Mouse (Mus musculus) liver, embryonic 16.5 days (tissue): Measurements from ENCODE around the gene Dbx2. TPM values are rescaled to one million over a fixed set of nuclear protein-coding genes. Genes with fewer than 3 reads are reported as not detected.

Source experiments
- ATAC-seq: fragments of 200-750 bp; cut with Nextera tagmentation; 2 replicates; pipeline ENCODE4 v1.8.0; 2017; ENCODE audit warnings: low read depth, mild to moderate bottlenecking, moderate number of reproducible peaks, moderate library complexity
- H3K27ac ChIP-seq: fragments of 300-500 bp; sonication (generic); 2 replicates; pipeline ENCODE4 v1.5.1; 2014; ENCODE audit warnings: mild to moderate bottlenecking, low read length
- H3K27me3 ChIP-seq: fragments of 300-500 bp; sonication (generic); 2 replicates; pipeline ENCODE4 v1.6.1; 2014; ENCODE audit warnings: low read depth, low read length, mixed read lengths; ENCODE audit not compliant: control insufficient read depth, insufficient read depth
- H3K36me3 ChIP-seq: fragments of 300-500 bp; sonication (generic); 2 replicates; pipeline ENCODE4 v1.6.1; 2014; ENCODE audit warnings: mild to moderate bottlenecking; ENCODE audit not compliant: control insufficient read depth, insufficient read depth
- H3K4me1 ChIP-seq: fragments of 300-500 bp; sonication (generic); 2 replicates; pipeline ENCODE4 v1.6.1; 2014; ENCODE audit warnings: low read depth, low read length, mixed read lengths; ENCODE audit not compliant: control insufficient read depth
- H3K4me2 ChIP-seq: fragments of 300-500 bp; sonication (generic); 2 replicates; pipeline ENCODE4 v1.6.1; 2014; ENCODE audit warnings: low read depth, low read length, mixed read lengths
- H3K4me3 ChIP-seq: fragments of 300-500 bp; sonication (generic); 2 replicates; pipeline ENCODE4 v1.5.1; 2014; ENCODE audit warnings: low read depth, mild to moderate bottlenecking, low read length
- H3K9ac ChIP-seq: fragments of 300-500 bp; sonication (generic); 2 replicates; pipeline ENCODE4 v1.6.1; 2014; ENCODE audit warnings: low read depth, low read length
- H3K9me3 ChIP-seq: fragments of 300-500 bp; sonication (generic); replicated peaks from 2 replicates; pipeline ENCODE4 v1.6.1; 2016; ENCODE audit warnings: low read length; ENCODE audit not compliant: control insufficient read depth
- WGBS: fragments of 180-500 bp; shearing (Covaris S2); extraction: QIAGEN DNeasy Blood & Tissue Kit; methylation state at CpG from one replicate; pipeline ENCODE4 v1.1.7; 2014; ENCODE audit not compliant: insufficient replicate concordance; 5-methylcytosine and 5-hydroxymethylcytosine counted together
- polyA plus RNA-seq: library from polyadenylated mRNA; unstranded; fragments of >200 nt; fragmentation: Nextera tagmentation; extraction: Ambion mirVana; gene quantifications from 2 replicates; pipeline ENCODE4 v1.2.1, GENCODE M21; 2015

Gene Dbx2
- polyA plus RNA-seq, 1 experiment from 2014 or later, result not detected

- Histone ChIP-seq H3K36me3 (no peaks in the 10 kb centered on the region), H3K4me1 (no peaks in the 10 kb centered on the region; the same call in 1 of the 2 replicates), H3K27ac (no peak overlapping the region), H3K4me3 (no peak overlapping the region), H3K9ac (no peak overlapping the region), H3K9me3 (no peaks in the 10 kb centered on the region), H3K4me2 (no peak overlapping the region), H3K27me3 (no peaks in the 10 kb centered on the region)
- WGBS, result 70% methylated on average over 2 of the region's 2 CpGs
- ATAC-seq, result no peak
These were observed 19.4 kb upstream of the Dbx2 start for GRCm38 (mm10) chr15:95675176-95675575.

- no peak for ATAC-seq
- H3K9ac ChIP-seq, result no peak overlapping the region
- no peak overlapping the region for H3K4me2 ChIP-seq
- no peaks in the 10 kb centered on the region for H3K36me3 ChIP-seq
- H3K4me1 ChIP-seq, result no peaks in the 10 kb centered on the region
- H3K9me3 ChIP-seq, result no peaks in the 10 kb centered on the region
- H3K27ac ChIP-seq, result no peak overlapping the region
- 33% methylated on average over 8 of the region's 8 CpGs for WGBS
- no peaks in the 10 kb centered on the region for H3K27me3 ChIP-seq
- no peak overlapping the region for H3K4me3 ChIP-seq
These were observed 11.4 kb upstream of the Dbx2 start for GRCm38 (mm10) chr15:95667209-95667608.

- 59% methylated on average over 4 of the region's 4 CpGs for WGBS
- ATAC-seq, result no peak
These were observed 9.2 kb upstream of the Dbx2 start for GRCm38 (mm10) chr15:95665002-95665401.

GRCm38 (mm10) chr15:95661718-95662117 lies 6.0 kb upstream of the Dbx2 start:
- no peak for ATAC-seq
- Histone ChIP-seq H3K27me3 (no peaks in the 10 kb centered on the region), H3K9ac (no peak overlapping the region), H3K9me3 (no peaks in the 10 kb centered on the region), H3K27ac (no peak overlapping the region), H3K4me2 (no peak overlapping the region), H3K4me3 (no peak overlapping the region), H3K36me3 (no peaks in the 10 kb centered on the region), H3K4me1 (no peaks in the 10 kb centered on the region)
- WGBS, result 40% methylated on average over 2 of the region's 2 CpGs

More at GRCm38 (mm10) chr15:95665002-95665401, 9.2 kb upstream of the Dbx2 start:
- no peaks in the 10 kb centered on the region for H3K4me1 ChIP-seq
- no peaks in the 10 kb centered on the region for H3K27me3 ChIP-seq
- no peak overlapping the region for H3K9ac ChIP-seq
- no peaks in the 10 kb centered on the region for H3K36me3 ChIP-seq
- no peak overlapping the region for H3K4me3 ChIP-seq
- no peak overlapping the region for H3K27ac ChIP-seq
- H3K4me2 ChIP-seq, result no peak overlapping the region
- H3K9me3 ChIP-seq, result no peaks in the 10 kb centered on the region

- peak; percentile 94 for ATAC-seq
- no peak overlapping the region for H3K27ac ChIP-seq
These were observed 4.6 kb upstream of the Dbx2 start for GRCm38 (mm10) chr15:95660368-95660767.

GRCm38 (mm10) chr15:95654211-95654897 lies 1.4 kb downstream of the Dbx2 start:
- H3K4me1 ChIP-seq, result no peaks in the 10 kb centered on the region
- no peaks in the 10 kb centered on the region for H3K9me3 ChIP-seq
- H3K27me3 ChIP-seq, result peaks cover 50% of the 10 kb centered on the region
- no peak overlapping the region for H3K4me3 ChIP-seq
- H3K36me3 ChIP-seq, result no peaks in the 10 kb centered on the region
- no peak overlapping the region for H3K27ac ChIP-seq
- ATAC-seq, result no peak
- no peak overlapping the region for H3K9ac ChIP-seq
- H3K4me2 ChIP-seq, result no peak overlapping the region
- 2% methylated on average over 48 of the region's 49 CpGs for WGBS

More at GRCm38 (mm10) chr15:95660368-95660767, 4.6 kb upstream of the Dbx2 start:
- no peak overlapping the region for H3K4me2 ChIP-seq
- WGBS, result 43% methylated on average over 5 of the region's 5 CpGs
- H3K27me3 ChIP-seq, result peaks cover 1% of the 10 kb centered on the region
- no peak overlapping the region for H3K9ac ChIP-seq
- no peak overlapping the region for H3K4me3 ChIP-seq
- no peaks in the 10 kb centered on the region for H3K9me3 ChIP-seq
- no peaks in the 10 kb centered on the region for H3K36me3 ChIP-seq
- no peaks in the 10 kb centered on the region for H3K4me1 ChIP-seq

GRCm38 (mm10) chr15:95653812-95654210 lies 1.9 kb downstream of the Dbx2 start:
- Histone ChIP-seq H3K4me3 (no peak overlapping the region), H3K9me3 (no peaks in the 10 kb centered on the region), H3K27ac (no peak overlapping the region), H3K27me3 (peaks cover 51% of the 10 kb centered on the region), H3K36me3 (no peaks in the 10 kb centered on the region), H3K9ac (no peak overlapping the region), H3K4me1 (no peaks in the 10 kb centered on the region), H3K4me2 (no peak overlapping the region)
- 0 out of 2 replicates have a peak, but pooled peaks have one; percentile 13 for ATAC-seq
- WGBS, result 6% methylated on average over 6 of the region's 6 CpGs

GRCm38 (mm10) chr15:95652898-95653707 lies 2.7 kb downstream of the Dbx2 start:
- Histone ChIP-seq H3K27ac (no peak overlapping the region), H3K27me3 (peaks cover 51% of the 10 kb centered on the region), H3K36me3 (no peaks in the 10 kb centered on the region), H3K4me2 (no peak overlapping the region), H3K4me3 (no peak overlapping the region), H3K4me1 (no peaks in the 10 kb centered on the region), H3K9ac (no peak overlapping the region), H3K9me3 (no peaks in the 10 kb centered on the region)
- ATAC-seq, result no peak
- WGBS, result 4% methylated on average over 23 of the region's 23 CpGs

- H3K27me3 ChIP-seq, result peaks cover 51% of the 10 kb centered on the region
- H3K4me3 ChIP-seq, result no peak overlapping the region
- no peak overlapping the region for H3K27ac ChIP-seq
- no peaks in the 10 kb centered on the region for H3K9me3 ChIP-seq
- no peaks in the 10 kb centered on the region for H3K4me1 ChIP-seq
- H3K36me3 ChIP-seq, result no peaks in the 10 kb centered on the region
- H3K4me2 ChIP-seq, result no peak overlapping the region
- H3K9ac ChIP-seq, result no peak overlapping the region
- no peak for ATAC-seq
- 5% methylated on average over 3 of the region's 3 CpGs for WGBS
These were observed 3.9 kb downstream of the Dbx2 start for GRCm38 (mm10) chr15:95651824-95652223.
